Mouse (Mus musculus) olfactory bulb, adult 2 months (tissue): ENCODE measurements around the gene Yipf1.

Source experiments
- CTCF ChIP-seq: fragments of 200-500 bp; IDR thresholded peaks from 2 replicates; pipeline ENCODE4 v1.5.1; 2012; ENCODE audit warnings: low read depth, mild to moderate bottlenecking, low read length, moderate library complexity; ENCODE audit not compliant: insufficient read depth
- POLR2A ChIP-seq: fragments of 200-500 bp; IDR thresholded peaks from 2 replicates; pipeline ENCODE4 v1.6.1; 2012; ENCODE audit warnings: mild to moderate bottlenecking, low read depth, low read length, moderate library complexity; ENCODE audit not compliant: insufficient read depth

- TF ChIP-seq POLR2A (no peak), CTCF (no peak)
Observed at GRCm38 (mm10) chr4:107323113-107323512, 8.9 kb downstream of the Yipf1 start.
